Mouse (Mus musculus) cerebellum, adult 11-12 months (tissue): Measurements from ENCODE around the gene Inpp5f.
A peak's percentile ranks its signal among the peaks of the same experiment; 100 is the strongest.
"Not testable (repeated sequence)": the region's sequence is repeated elsewhere in the genome, so short reads cannot be mapped to it uniquely, and the experiment has no call there.

Source experiments
- DNase-seq: peaks from one replicate; pipeline ENCODE4 v3.0.0; 2022

The Inpp5f gene

DNA sequence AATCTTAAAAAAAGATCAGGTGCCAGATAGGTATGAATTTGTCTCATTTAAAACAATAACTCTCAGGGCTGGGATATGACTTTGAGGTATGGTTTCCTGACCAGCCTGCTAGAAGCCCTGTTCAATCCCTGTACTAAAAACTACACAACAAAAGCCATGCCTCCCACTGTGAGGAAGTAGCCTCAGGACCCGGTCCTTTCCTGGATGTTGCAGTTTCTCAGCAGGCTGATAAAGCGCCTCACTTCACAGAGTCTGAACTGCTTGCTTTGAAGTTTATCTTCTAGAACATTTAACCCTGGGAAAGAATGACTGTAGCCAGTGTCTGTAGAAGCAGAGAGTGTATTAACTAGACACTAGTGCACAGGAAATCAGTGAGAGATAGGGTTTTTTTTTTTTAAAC is 57.7 kb downstream of the Inpp5f start:
- DNase-seq = no peak

GRCm38 (mm10) chr7:128671952-128672351 is 60.8 kb downstream of the Inpp5f start:
- peak; percentile 76 for DNase-seq

DNA sequence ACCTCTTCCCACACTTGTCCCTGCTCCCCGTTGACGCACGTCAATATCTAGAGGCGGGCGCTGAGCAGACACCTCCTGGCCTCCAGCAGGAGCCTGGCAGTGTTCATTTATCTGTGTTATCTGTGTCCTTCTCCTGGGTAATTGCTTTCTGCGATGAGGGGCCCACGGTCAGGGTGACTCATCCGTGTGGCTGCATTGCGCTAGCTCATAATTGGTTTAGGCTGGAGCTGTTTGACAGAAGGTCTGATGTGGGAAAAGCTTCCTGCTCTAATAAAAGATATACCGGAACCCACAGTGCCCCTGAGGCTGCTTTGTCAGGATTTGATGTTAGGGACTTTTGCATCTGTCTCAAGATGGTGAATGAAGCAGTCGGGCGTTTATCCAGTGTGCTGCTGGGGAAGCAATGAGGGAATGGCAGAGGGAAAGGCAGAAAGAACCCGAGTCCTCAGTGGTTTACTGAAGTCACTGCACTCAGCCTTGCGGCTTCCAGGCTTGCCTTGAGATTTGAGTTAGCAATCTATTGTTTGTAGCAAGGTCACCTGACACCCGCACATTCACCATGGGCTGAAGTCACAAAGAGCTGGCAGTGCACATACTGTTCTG is 61.4 kb downstream of the Inpp5f start:
- peak; percentile 72 for DNase-seq

GRCm38 (mm10) chr7:128678546-128678945 is 67.4 kb downstream of the Inpp5f start:
- DNase-seq = no peak

GRCm38 (mm10) chr7:128687821-128688564 is 76.9 kb downstream of the Inpp5f start:
- DNase-seq = peak; percentile 90

DNA sequence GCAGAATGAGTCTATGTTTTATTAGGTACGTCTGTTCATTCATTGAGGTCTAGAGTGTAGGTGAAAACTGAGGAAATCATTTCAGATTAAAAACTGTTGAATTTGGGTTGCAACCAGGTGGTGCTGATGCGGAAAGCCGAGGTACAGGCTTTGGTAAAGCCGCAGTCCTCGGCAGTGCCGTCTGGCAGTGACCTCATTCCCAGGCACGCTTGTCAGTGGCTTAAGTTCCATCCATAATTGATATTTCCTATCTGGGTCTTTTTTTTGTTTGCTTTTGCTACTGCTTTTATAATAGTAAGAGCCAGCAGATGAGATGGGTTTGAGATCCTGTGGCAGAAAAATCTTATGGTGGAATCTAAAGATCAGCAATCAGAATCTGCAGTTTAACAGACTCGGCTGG is 78.2 kb downstream of the Inpp5f start:
- peak; percentile 49 for DNase-seq

- DNase-seq = peak; percentile 83
Observed at GRCm38 (mm10) chr7:128690070-128690469, 78.9 kb downstream of the Inpp5f start.

DNA sequence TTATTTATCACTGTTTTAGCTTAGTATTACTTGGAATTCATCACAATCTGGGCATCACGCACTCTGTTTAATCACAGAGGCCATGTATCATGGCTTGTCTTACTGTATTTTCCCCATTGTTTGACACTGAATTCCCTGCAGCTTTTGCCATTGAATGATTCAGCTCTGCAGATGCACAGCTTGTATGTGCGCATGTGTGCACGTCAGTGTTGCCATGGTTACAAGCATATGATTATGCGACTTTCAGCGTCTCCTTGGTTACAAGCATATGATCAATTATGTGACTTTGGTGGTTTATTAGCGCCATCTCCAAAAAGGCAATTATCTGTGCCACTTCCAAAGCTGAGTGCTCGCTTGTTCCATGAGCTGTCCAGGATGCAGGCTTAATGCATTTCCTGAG is 79.7 kb downstream of the Inpp5f start:
- peak; percentile 47 for DNase-seq

GRCm38 (mm10) chr7:128692163-128692562 is 81.0 kb downstream of the Inpp5f start:
- no peak for DNase-seq

DNA sequence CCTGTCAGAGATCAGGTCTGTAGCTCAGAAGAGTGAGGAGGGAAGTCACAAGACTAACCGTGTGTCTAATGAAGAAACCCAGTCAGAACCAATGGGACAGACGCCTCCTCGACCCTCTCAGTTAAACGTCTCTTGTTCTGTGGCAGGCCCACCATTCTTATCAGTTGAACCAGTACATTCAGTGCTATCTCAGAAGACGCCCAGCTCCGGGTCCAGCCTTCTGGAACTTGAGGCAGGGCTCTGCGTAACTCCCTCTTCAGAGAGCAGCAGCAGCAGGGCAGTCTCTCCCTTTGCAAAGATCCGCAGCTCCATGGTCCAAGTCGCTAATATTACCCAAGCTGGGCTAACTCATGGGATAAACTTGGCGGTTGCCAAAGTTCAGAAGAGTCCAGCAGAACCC is 83.7 kb downstream of the Inpp5f start:
- DNase-seq = no peak

- not testable (repeated sequence) for DNase-seq
Observed at GRCm38 (mm10) chr7:128699959-128700358, 88.8 kb downstream of the Inpp5f start.

- DNase-seq = peak; percentile 59
Observed at GRCm38 (mm10) chr7:128705735-128706134, 94.6 kb downstream of the Inpp5f start.

- DNase-seq = no peak
Observed at GRCm38 (mm10) chr7:128717991-128718390, 106.9 kb downstream of the Inpp5f start.

- peak; percentile 70 for DNase-seq
Observed at GRCm38 (mm10) chr7:128724761-128725160, 113.6 kb downstream of the Inpp5f start.

DNA sequence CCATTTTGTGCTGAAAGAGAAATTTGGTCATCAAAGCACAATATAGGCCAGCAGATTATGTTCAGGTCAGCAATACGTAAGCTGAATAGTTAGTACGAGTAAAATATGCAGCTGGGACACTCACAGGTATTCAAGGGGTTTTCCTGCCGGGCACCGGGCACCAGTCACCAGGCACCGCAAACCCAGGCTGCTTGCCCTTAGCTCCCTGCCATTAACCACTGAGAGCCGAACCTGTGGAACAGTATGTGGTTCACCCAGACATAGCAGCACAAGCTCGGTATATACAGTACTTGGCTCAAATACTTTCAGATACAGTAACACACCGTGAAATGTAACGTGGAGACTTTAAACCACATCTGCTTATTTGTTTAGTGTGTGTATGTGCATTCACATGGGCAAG is 114.1 kb downstream of the Inpp5f start:
- no peak for DNase-seq

- no peak for DNase-seq
Observed at GRCm38 (mm10) chr7:128726999-128727398, 115.9 kb downstream of the Inpp5f start.

- DNase-seq = no peak
Observed at GRCm38 (mm10) chr7:128727701-128728100, 116.6 kb downstream of the Inpp5f start.

GRCm38 (mm10) chr7:128728738-128729137 is 117.6 kb downstream of the Inpp5f start:
- no peak for DNase-seq

GRCm38 (mm10) chr7:128731585-128731984 is 120.5 kb downstream of the Inpp5f start:
- no peak for DNase-seq

DNA sequence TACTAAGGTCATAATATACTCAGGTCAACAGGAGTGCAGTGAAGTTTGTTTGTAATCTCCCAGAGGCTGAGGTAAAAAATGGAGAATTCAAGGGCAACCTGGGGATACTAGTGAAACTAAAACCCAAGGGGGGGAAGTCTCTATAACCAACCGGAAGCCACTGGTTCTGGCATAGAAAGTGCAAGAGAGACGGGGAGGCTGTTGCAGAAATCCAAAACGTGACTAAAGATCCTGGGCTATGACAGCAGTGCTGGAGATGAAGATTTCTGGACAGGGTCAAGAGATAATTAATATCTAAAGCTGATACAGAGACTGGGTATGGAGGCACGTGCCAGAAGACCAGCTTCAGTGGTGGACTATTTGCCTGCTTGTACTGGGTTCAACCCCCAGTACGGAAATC is 126.9 kb downstream of the Inpp5f start:
- peak; percentile 12 for DNase-seq

GRCm38 (mm10) chr7:128739116-128739461 is 128.0 kb downstream of the Inpp5f start:
- peak; percentile 13 for DNase-seq

- DNase-seq = peak; percentile 62
Observed at GRCm38 (mm10) chr7:128739462-128740277, 128.5 kb downstream of the Inpp5f start.

GRCm38 (mm10) chr7:128740334-128740733 is 129.2 kb downstream of the Inpp5f start, which contains the start of gene Mcmbp:
Mcmbp (minus strand) TSS chr7:128740495.
- peak; percentile 96 for DNase-seq

GRCm38 (mm10) chr7:128743898-128744297 is 132.8 kb downstream of the Inpp5f start:
- DNase-seq = no peak
